Mouse (Mus musculus): ENCODE measurements around the gene Krt33b. TPM values are rescaled to one million over a fixed set of nuclear protein-coding genes. Genes with fewer than 3 reads are reported as not detected.

Gene Krt33b
- polyA plus RNA-seq, 1 experiment from 2014 or later: 0.30 TPM

GRCm38 (mm10) chr11:100005905-100006304, 23.8 kb downstream of the Krt33b start:
- WGBS: 65% methylated on average over 8 of the region's 8 CpGs
- Histone ChIP-seq H3K27me3 (ENCODE audit: control insufficient read depth, insufficient read depth, low read length) (no peaks in the 10 kb centered on the region), H3K9ac (ENCODE audit: low read length) (no peak overlapping the region), H3K4me1 (ENCODE audit: control insufficient read depth, insufficient read depth, low read length) (no peaks in the 10 kb centered on the region), H3K4me2 (ENCODE audit: low read depth, low read length) (no peak overlapping the region), H3K9me3 (replicated peaks; ENCODE audit: control insufficient read depth, low read length) (no peaks in the 10 kb centered on the region), H3K27ac (ENCODE audit: low read length) (peak overlapping the region; percentile 71), H3K36me3 (ENCODE audit: control insufficient read depth, insufficient read depth, low read length) (no peaks in the 10 kb centered on the region), H3K4me3 (replicated peaks; ENCODE audit: low read length) (no peak overlapping the region)
- ATAC-seq (ENCODE audit: insufficient read depth, low FRiP score): peak; percentile 56; the same call in 1 of the 2 replicates

GRCm38 (mm10) chr11:100004846-100005245, 24.8 kb downstream of the Krt33b start:
- no peak for ATAC-seq (ENCODE audit: insufficient read depth, low FRiP score)
- H3K4me3 ChIP-seq (replicated peaks; ENCODE audit: low read length): no peak overlapping the region
- H3K27ac ChIP-seq (ENCODE audit: low read length): no peak overlapping the region
- H3K9me3 ChIP-seq (replicated peaks; ENCODE audit: control insufficient read depth, low read length): no peaks in the 10 kb centered on the region
- H3K27me3 ChIP-seq (ENCODE audit: control insufficient read depth, insufficient read depth, low read length): no peaks in the 10 kb centered on the region
- whole genome bisulfite sequencing: 20% methylated on average over 6 of the region's 6 CpGs
- H3K4me1 ChIP-seq (ENCODE audit: control insufficient read depth, insufficient read depth, low read length): no peaks in the 10 kb centered on the region
- no peaks in the 10 kb centered on the region for H3K36me3 ChIP-seq (ENCODE audit: control insufficient read depth, insufficient read depth, low read length)
- H3K9ac ChIP-seq (ENCODE audit: low read length): no peak overlapping the region
- no peak overlapping the region for H3K4me2 ChIP-seq (ENCODE audit: low read depth, low read length)

- no peak overlapping the region for H3K4me3 ChIP-seq (replicated peaks; ENCODE audit: low read length)
- H3K27ac ChIP-seq (ENCODE audit: low read length): no peak overlapping the region
- H3K27me3 ChIP-seq (ENCODE audit: control insufficient read depth, insufficient read depth, low read length): peaks cover 4% of the 10 kb centered on the region; the same call in 1 of the 2 replicates
- 90% methylated on average over 7 of the region's 7 CpGs for WGBS
- H3K9me3 ChIP-seq (replicated peaks; ENCODE audit: control insufficient read depth, low read length): no peaks in the 10 kb centered on the region
- no peak overlapping the region for H3K9ac ChIP-seq (ENCODE audit: low read length)
- ATAC-seq (ENCODE audit: insufficient read depth, low FRiP score): no peak
- H3K4me2 ChIP-seq (ENCODE audit: low read depth, low read length): no peak overlapping the region
- H3K36me3 ChIP-seq (ENCODE audit: control insufficient read depth, insufficient read depth, low read length): no peaks in the 10 kb centered on the region
- H3K4me1 ChIP-seq (ENCODE audit: control insufficient read depth, insufficient read depth, low read length): no peaks in the 10 kb centered on the region
These were observed 30.6 kb downstream of the Krt33b start for GRCm38 (mm10) chr11:99999091-99999490.

GRCm38 (mm10) chr11:99994384-99994661, 35.3 kb downstream of the Krt33b start:
- Histone ChIP-seq H3K9me3 (replicated peaks; ENCODE audit: control insufficient read depth, low read length) (no peaks in the 10 kb centered on the region), H3K4me1 (ENCODE audit: control insufficient read depth, insufficient read depth, low read length) (no peaks in the 10 kb centered on the region), H3K27ac (ENCODE audit: low read length) (no peak overlapping the region), H3K9ac (ENCODE audit: low read length) (no peak overlapping the region), H3K27me3 (ENCODE audit: control insufficient read depth, insufficient read depth, low read length) (peaks cover 4% of the 10 kb centered on the region; the same call in 1 of the 2 replicates), H3K4me2 (ENCODE audit: low read depth, low read length) (no peak overlapping the region), H3K4me3 (replicated peaks; ENCODE audit: low read length) (no peak overlapping the region), H3K36me3 (ENCODE audit: control insufficient read depth, insufficient read depth, low read length) (no peaks in the 10 kb centered on the region)
- no peak for ATAC-seq (ENCODE audit: insufficient read depth, low FRiP score)
- 22% methylated on average over 4 of the region's 4 CpGs for WGBS

- Histone ChIP-seq H3K27ac (ENCODE audit: low read length) (no peak within 1 kb of the TSS), H3K9ac (ENCODE audit: low read length) (no peak within 1 kb of the TSS), H3K9me3 (replicated peaks; ENCODE audit: control insufficient read depth, low read length) (no peaks in the 10 kb centered on the region), H3K4me3 (replicated peaks; ENCODE audit: low read length) (no peak within 1 kb of the TSS), H3K4me2 (ENCODE audit: low read depth, low read length) (no peak within 1 kb of the TSS), H3K36me3 (ENCODE audit: control insufficient read depth, insufficient read depth, low read length) (no peaks in the 10 kb centered on the region), H3K27me3 (ENCODE audit: control insufficient read depth, insufficient read depth, low read length) (peaks cover 4% of the 10 kb centered on the region; the same call in 1 of the 2 replicates), H3K4me1 (ENCODE audit: control insufficient read depth, insufficient read depth, low read length) (no peaks in the 10 kb centered on the region)
- 14% methylated on average over 26 of the region's 26 CpGs for WGBS
- ATAC-seq (ENCODE audit: insufficient read depth, low FRiP score): no peak
These were observed 35.9 kb downstream of the Krt33b start, which contains the start of gene Krtap17-1 for GRCm38 (mm10) chr11:99993620-99994383. Krtap17-1 (minus strand) TSS chr11:99993994.

- no peaks in the 10 kb centered on the region for H3K9me3 ChIP-seq (replicated peaks; ENCODE audit: control insufficient read depth, low read length)
- H3K4me1 ChIP-seq (ENCODE audit: control insufficient read depth, insufficient read depth, low read length): no peaks in the 10 kb centered on the region
- H3K27me3 ChIP-seq (ENCODE audit: control insufficient read depth, insufficient read depth, low read length): peaks cover 4% of the 10 kb centered on the region; the same call in 1 of the 2 replicates
- ATAC-seq (ENCODE audit: insufficient read depth, low FRiP score): no peak
- H3K36me3 ChIP-seq (ENCODE audit: control insufficient read depth, insufficient read depth, low read length): no peaks in the 10 kb centered on the region
- H3K9ac ChIP-seq (ENCODE audit: low read length): no peak overlapping the region
- no peak overlapping the region for H3K4me3 ChIP-seq (replicated peaks; ENCODE audit: low read length)
- no peak overlapping the region for H3K4me2 ChIP-seq (ENCODE audit: low read depth, low read length)
- 72% methylated on average over 3 of the region's 3 CpGs for WGBS
- no peak overlapping the region for H3K27ac ChIP-seq (ENCODE audit: low read length)
These were observed 39.1 kb downstream of the Krt33b start for GRCm38 (mm10) chr11:99990571-99990970.

GRCm38 (mm10) chr11:99989881-99990405, 39.7 kb downstream of the Krt33b start:
- H3K27me3 ChIP-seq (ENCODE audit: control insufficient read depth, insufficient read depth, low read length): no peaks in the 10 kb centered on the region
- no peak overlapping the region for H3K4me2 ChIP-seq (ENCODE audit: low read depth, low read length)
- no peaks in the 10 kb centered on the region for H3K36me3 ChIP-seq (ENCODE audit: control insufficient read depth, insufficient read depth, low read length)
- H3K27ac ChIP-seq (ENCODE audit: low read length): no peak overlapping the region
- ATAC-seq (ENCODE audit: insufficient read depth, low FRiP score): no peak
- 88% methylated on average over 6 of the region's 6 CpGs for WGBS
- no peaks in the 10 kb centered on the region for H3K9me3 ChIP-seq (replicated peaks; ENCODE audit: control insufficient read depth, low read length)
- H3K4me3 ChIP-seq (replicated peaks; ENCODE audit: low read length): no peak overlapping the region
- no peak overlapping the region for H3K9ac ChIP-seq (ENCODE audit: low read length)
- H3K4me1 ChIP-seq (ENCODE audit: control insufficient read depth, insufficient read depth, low read length): no peaks in the 10 kb centered on the region

GRCm38 (mm10) chr11:99988530-99988929, 41.1 kb downstream of the Krt33b start:
- H3K9me3 ChIP-seq (replicated peaks; ENCODE audit: control insufficient read depth, low read length): no peaks in the 10 kb centered on the region
- H3K4me2 ChIP-seq (ENCODE audit: low read depth, low read length): no peak overlapping the region
- no peak for ATAC-seq (ENCODE audit: insufficient read depth, low FRiP score)
- H3K9ac ChIP-seq (ENCODE audit: low read length): no peak overlapping the region
- no peaks in the 10 kb centered on the region for H3K36me3 ChIP-seq (ENCODE audit: control insufficient read depth, insufficient read depth, low read length)
- no peaks in the 10 kb centered on the region for H3K4me1 ChIP-seq (ENCODE audit: control insufficient read depth, insufficient read depth, low read length)
- no peak overlapping the region for H3K27ac ChIP-seq (ENCODE audit: low read length)
- no peaks in the 10 kb centered on the region for H3K27me3 ChIP-seq (ENCODE audit: control insufficient read depth, insufficient read depth, low read length)
- 86% methylated on average over 3 of the region's 3 CpGs for WGBS
- no peak overlapping the region for H3K4me3 ChIP-seq (replicated peaks; ENCODE audit: low read length)

- H3K4me2 ChIP-seq (ENCODE audit: low read depth, low read length): no peak within 1 kb of the TSS
- 73% methylated on average over 8 of the region's 8 CpGs for WGBS
- H3K36me3 ChIP-seq (ENCODE audit: control insufficient read depth, insufficient read depth, low read length): no peaks in the 10 kb centered on the region
- H3K4me1 ChIP-seq (ENCODE audit: control insufficient read depth, insufficient read depth, low read length): no peaks in the 10 kb centered on the region
- H3K4me3 ChIP-seq (replicated peaks; ENCODE audit: low read length): no peak within 1 kb of the TSS
- no peak within 1 kb of the TSS for H3K9ac ChIP-seq (ENCODE audit: low read length)
- H3K27me3 ChIP-seq (ENCODE audit: control insufficient read depth, insufficient read depth, low read length): no peaks in the 10 kb centered on the region
- no peak within 1 kb of the TSS for H3K27ac ChIP-seq (ENCODE audit: low read length)
- H3K9me3 ChIP-seq (replicated peaks; ENCODE audit: control insufficient read depth, low read length): no peaks in the 10 kb centered on the region
- ATAC-seq (ENCODE audit: insufficient read depth, low FRiP score): no peak
These were observed 43.5 kb downstream of the Krt33b start, which contains the start of gene Krtap16-1 for GRCm38 (mm10) chr11:99986180-99986647. Krtap16-1 (minus strand) TSS chr11:99986597.
